Mouse (Mus musculus): ENCODE results near the gene Ccnc. TPM values are rescaled to one million over a fixed set of nuclear protein-coding genes. Genes with fewer than 3 reads are reported as not detected.

The Ccnc gene
- polyA plus RNA-seq, 1 experiment = 28.3 TPM

GRCm38 (mm10) chr4:21745723-21746122 lies 18.2 kb downstream of the Ccnc start:
- TF ChIP-seq CTCF (IDR thresholded peaks at IDR 0.05; ENCODE audit: borderline replicate concordance, insufficient read depth, low read depth, low read length) = no peak
- no peak for TF ChIP-seq POLR2A (IDR thresholded peaks at IDR 0.05; ENCODE audit: borderline replicate concordance, insufficient read depth, low read length)
- Histone ChIP-seq H3K27ac (ENCODE audit: insufficient read depth, low read length) (no peak overlapping the region), H3K27me3 (ENCODE audit: control insufficient read depth, insufficient read depth, low read length) (no peaks in the 10 kb centered on the region; the same call in 1 of the 2 replicates), H3K4me3 (replicated peaks; ENCODE audit: insufficient read depth, low read depth, low read length) (no peak overlapping the region), H3K4me1 (ENCODE audit: control insufficient read depth, insufficient read depth, low read length) (no peaks in the 10 kb centered on the region)
- 85% methylated on average over 5 of the region's 5 CpGs for WGBS
- DNase-seq = no peak

- Histone ChIP-seq H3K4me3 (replicated peaks; ENCODE audit: insufficient read depth, low read depth, low read length) (no peak overlapping the region), H3K4me1 (ENCODE audit: control insufficient read depth, insufficient read depth, low read length) (no peaks in the 10 kb centered on the region), H3K27ac (ENCODE audit: insufficient read depth, low read length) (no peak overlapping the region), H3K27me3 (ENCODE audit: control insufficient read depth, insufficient read depth, low read length) (no peaks in the 10 kb centered on the region; the same call in 1 of the 2 replicates)
- DNase-seq = no peak
- TF ChIP-seq CTCF (IDR thresholded peaks at IDR 0.05; ENCODE audit: borderline replicate concordance, insufficient read depth, low read depth, low read length) (no peak), POLR2A (IDR thresholded peaks at IDR 0.05; ENCODE audit: borderline replicate concordance, insufficient read depth, low read length) (no peak)
- 62% methylated on average over 4 of the region's 4 CpGs for WGBS
Measured at GRCm38 (mm10) chr4:21755123-21755789, 27.8 kb downstream of the Ccnc start.

- no peaks in the 10 kb centered on the region for H3K27me3 ChIP-seq (ENCODE audit: control insufficient read depth, insufficient read depth, low read length)
- TF ChIP-seq CTCF (IDR thresholded peaks at IDR 0.05; ENCODE audit: borderline replicate concordance, insufficient read depth, low read depth, low read length) = no peak
- H3K4me1 ChIP-seq (ENCODE audit: control insufficient read depth, insufficient read depth, low read length) = no peaks in the 10 kb centered on the region
- H3K4me3 ChIP-seq (replicated peaks; ENCODE audit: insufficient read depth, low read depth, low read length) = no peak overlapping the region
- H3K27ac ChIP-seq (ENCODE audit: insufficient read depth, low read length) = no peak overlapping the region
- no peak for DNase-seq
- 53% methylated on average over 1 of the region's 1 CpGs for WGBS
Measured at GRCm38 (mm10) chr4:21758860-21759259, 31.4 kb downstream of the Ccnc start.

- H3K4me1 ChIP-seq (ENCODE audit: control insufficient read depth, insufficient read depth, low read length) = no peaks in the 10 kb centered on the region
- H3K27me3 ChIP-seq (ENCODE audit: control insufficient read depth, insufficient read depth, low read length) = no peaks in the 10 kb centered on the region
- no peak overlapping the region for H3K4me3 ChIP-seq (replicated peaks; ENCODE audit: insufficient read depth, low read depth, low read length)
- no peak for TF ChIP-seq POLR2A (IDR thresholded peaks at IDR 0.05; ENCODE audit: borderline replicate concordance, insufficient read depth, low read length)
- TF ChIP-seq CTCF (IDR thresholded peaks at IDR 0.05; ENCODE audit: borderline replicate concordance, insufficient read depth, low read depth, low read length) = no peak
- H3K27ac ChIP-seq (ENCODE audit: insufficient read depth, low read length) = no peak overlapping the region
- WGBS = 41% methylated on average over 9 of the region's 9 CpGs
- no peak for DNase-seq
Measured at GRCm38 (mm10) chr4:21761416-21762160, 34.1 kb downstream of the Ccnc start.

- Histone ChIP-seq H3K4me1 (ENCODE audit: control insufficient read depth, insufficient read depth, low read length) (no peaks in the 10 kb centered on the region), H3K27me3 (ENCODE audit: control insufficient read depth, insufficient read depth, low read length) (no peaks in the 10 kb centered on the region), H3K27ac (ENCODE audit: insufficient read depth, low read length) (no peak overlapping the region), H3K4me3 (replicated peaks; ENCODE audit: insufficient read depth, low read depth, low read length) (no peak overlapping the region)
- no peak for TF ChIP-seq CTCF (IDR thresholded peaks at IDR 0.05; ENCODE audit: borderline replicate concordance, insufficient read depth, low read depth, low read length)
- TF ChIP-seq POLR2A (IDR thresholded peaks at IDR 0.05; ENCODE audit: borderline replicate concordance, insufficient read depth, low read length) = no peak
- no peak for DNase-seq
- WGBS = 82% methylated on average over 4 of the region's 4 CpGs
Measured at GRCm38 (mm10) chr4:21763827-21764226, 36.3 kb downstream of the Ccnc start.

GRCm38 (mm10) chr4:21766171-21766862 lies 38.8 kb downstream of the Ccnc start:
- Histone ChIP-seq H3K27ac (ENCODE audit: insufficient read depth, low read length) (peak overlapping the region; percentile 48), H3K4me1 (ENCODE audit: control insufficient read depth, insufficient read depth, low read length) (no peaks in the 10 kb centered on the region), H3K27me3 (ENCODE audit: control insufficient read depth, insufficient read depth, low read length) (no peaks in the 10 kb centered on the region), H3K4me3 (replicated peaks; ENCODE audit: insufficient read depth, low read depth, low read length) (peak overlapping the region; percentile 79)
- peak; percentile 14 to 18 for DNase-seq
- no peak for TF ChIP-seq CTCF (IDR thresholded peaks at IDR 0.05; ENCODE audit: borderline replicate concordance, insufficient read depth, low read depth, low read length)
- no peak for TF ChIP-seq POLR2A (IDR thresholded peaks at IDR 0.05; ENCODE audit: borderline replicate concordance, insufficient read depth, low read length)
- WGBS = 6% methylated on average over 14 of the region's 14 CpGs

GRCm38 (mm10) chr4:21766863-21767304 lies 39.4 kb downstream of the Ccnc start, which contains the start of the genes Usp45 and Tstd3:
Gene Usp45, plus strand, starts transcription at chr4:21767156.
Gene Tstd3, minus strand, starts transcription at chr4:21767212.
- TF ChIP-seq POLR2A (IDR thresholded peaks at IDR 0.05; ENCODE audit: borderline replicate concordance, insufficient read depth, low read length) = peak; percentile 38; the same call in 1 of the 2 replicates
- peak; percentile 68 for TF ChIP-seq CTCF (IDR thresholded peaks at IDR 0.05; ENCODE audit: borderline replicate concordance, insufficient read depth, low read depth, low read length)
- Histone ChIP-seq H3K27me3 (ENCODE audit: control insufficient read depth, insufficient read depth, low read length) (no peaks in the 10 kb centered on the region), H3K27ac (ENCODE audit: insufficient read depth, low read length) (peak within 1 kb of the TSS; percentile 48), H3K4me3 (replicated peaks; ENCODE audit: insufficient read depth, low read depth, low read length) (peak within 1 kb of the TSS; percentile 79), H3K4me1 (ENCODE audit: control insufficient read depth, insufficient read depth, low read length) (no peaks in the 10 kb centered on the region)
- peak; percentile 86 for DNase-seq
- WGBS = 1% methylated on average over 17 of the region's 17 CpGs
